Mouse (Mus musculus) hindlimb bud, embryonic 11.5 days (tissue): ENCODE data around the gene Vps54.
"Not testable (repeated sequence)": the region's sequence is repeated elsewhere in the genome, so short reads cannot be mapped to it uniquely, and the experiment has no call there.

Experiments used
- DNase-seq: peaks from one replicate; pipeline ENCODE4 v3.0.0-alpha.2; 2012; ENCODE audit warnings: low read depth, low spot score; ENCODE audit errors: extremely low spot score

Gene Vps54

GRCm38 (mm10) chr11:21239021-21239661, at the start of gene Vps54:
TSS of gene Vps54 (plus strand) at chr11:21239281.
- DNase-seq: no peak

- DNase-seq: not testable (repeated sequence)
Observed at GRCm38 (mm10) chr11:21191821-21192220, 47.3 kb upstream of the Vps54 start.

GRCm38 (mm10) chr11:21194851-21195250, 44.2 kb upstream of the Vps54 start:
- DNase-seq: no peak

- no peak for DNase-seq
Observed at GRCm38 (mm10) chr11:21209046-21209445, 30.0 kb upstream of the Vps54 start.

- DNase-seq: not testable (repeated sequence)
Observed at GRCm38 (mm10) chr11:21209701-21210100, 29.4 kb upstream of the Vps54 start.

- DNase-seq: no peak
Observed at GRCm38 (mm10) chr11:21217419-21217818, 21.7 kb upstream of the Vps54 start.

GRCm38 (mm10) chr11:21219281-21219680, 19.8 kb upstream of the Vps54 start:
- no peak for DNase-seq

- DNase-seq: no peak
Observed at GRCm38 (mm10) chr11:21219851-21220587, 19.1 kb upstream of the Vps54 start.

- DNase-seq: no peak
Observed at GRCm38 (mm10) chr11:21220754-21221153, 18.3 kb upstream of the Vps54 start.

- no peak for DNase-seq
Observed at GRCm38 (mm10) chr11:21221396-21221795, 17.7 kb upstream of the Vps54 start.

GRCm38 (mm10) chr11:21222606-21223207, 16.4 kb upstream of the Vps54 start:
- DNase-seq: no peak

- no peak for DNase-seq
Observed at GRCm38 (mm10) chr11:21223539-21223938, 15.5 kb upstream of the Vps54 start.

GRCm38 (mm10) chr11:21224041-21224440, 15.0 kb upstream of the Vps54 start:
- no peak for DNase-seq

- DNase-seq: no peak
Observed at GRCm38 (mm10) chr11:21224446-21224845, 14.6 kb upstream of the Vps54 start.

- no peak for DNase-seq
Observed at GRCm38 (mm10) chr11:21224983-21225382, 14.1 kb upstream of the Vps54 start.

- DNase-seq: no peak
Observed at GRCm38 (mm10) chr11:21235381-21235780, 3.7 kb upstream of the Vps54 start.

GRCm38 (mm10) chr11:21235821-21236220, 3.3 kb upstream of the Vps54 start:
- no peak for DNase-seq

GRCm38 (mm10) chr11:21236996-21237395, 2.1 kb upstream of the Vps54 start:
- no peak for DNase-seq

GRCm38 (mm10) chr11:21237474-21238278, 1.4 kb upstream of the Vps54 start:
- no peak for DNase-seq

- DNase-seq: no peak
Observed at GRCm38 (mm10) chr11:21238279-21239020, 631 bp upstream of the Vps54 start.
